Mouse (Mus musculus): ENCODE measurements around the gene Pdrg1. TPM values are rescaled to one million over a fixed set of nuclear protein-coding genes. Genes with fewer than 3 reads are reported as not detected.

Gene Pdrg1
- total RNA-seq, 1 experiment from 2014 or later: 527 TPM

DNA sequence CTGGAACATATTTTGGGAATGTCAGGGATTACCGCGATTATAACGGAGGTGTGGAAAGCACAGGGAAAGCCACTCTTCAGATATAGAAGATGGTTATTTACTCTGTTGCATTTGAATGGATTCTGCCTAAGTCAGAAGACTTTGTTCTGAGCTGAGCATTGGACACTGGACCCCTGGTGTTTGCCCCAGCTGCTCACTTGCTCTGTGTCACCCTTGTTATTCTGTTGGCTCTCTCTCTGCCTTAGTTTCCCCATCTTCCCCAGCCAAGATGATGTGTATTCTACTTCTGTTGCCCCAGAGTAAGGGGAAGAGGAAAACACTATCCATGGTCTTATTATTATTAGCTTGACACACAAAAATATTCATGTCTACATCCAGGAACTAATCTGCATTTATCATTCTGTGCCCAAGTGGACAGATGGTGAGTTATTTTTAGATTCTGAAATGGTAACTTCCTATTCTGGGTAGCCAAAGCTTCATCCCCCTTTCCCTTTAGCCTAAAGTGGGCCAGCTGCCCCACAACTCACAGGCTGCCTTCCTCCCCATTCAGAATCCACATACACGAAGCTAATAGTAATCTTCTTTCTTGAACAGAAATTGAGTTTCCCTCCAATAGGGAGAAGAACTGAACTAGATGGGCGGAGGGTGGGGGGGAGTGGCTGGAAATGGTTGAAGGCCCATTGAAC, 18.5 kb upstream of the Pdrg1 start:
- ATAC-seq (replicated peaks in 1 of 2; ENCODE audit: insufficient read depth in 1 of 2, low FRiP score in 2 of 2, low TSS enrichment in 1 of 2, low read depth in 1 of 2, poor library complexity in 2 of 2, severe bottlenecking in 2 of 2): no peak

DNA sequence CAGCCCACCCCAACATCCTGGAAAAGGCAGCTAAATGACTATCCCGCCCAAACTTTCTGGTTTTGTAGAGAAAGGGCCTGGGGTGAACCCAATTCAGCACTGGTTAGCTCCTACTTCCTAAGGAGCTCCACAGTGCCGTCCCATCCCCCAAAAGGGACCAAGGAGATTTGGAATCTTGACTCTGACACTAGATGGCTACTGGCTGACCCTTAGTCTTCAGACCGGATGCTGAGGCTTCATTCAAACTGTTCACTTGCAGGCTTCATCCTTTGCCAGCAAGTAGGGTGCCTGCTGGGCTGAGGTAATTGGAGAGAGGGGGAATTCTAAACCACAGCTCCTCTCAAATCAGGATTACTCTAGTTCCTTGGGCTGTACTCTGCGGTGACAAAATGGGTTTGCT, 17.7 kb upstream of the Pdrg1 start:
- ATAC-seq (replicated peaks in 1 of 2; ENCODE audit: insufficient read depth in 1 of 2, low FRiP score in 2 of 2, low TSS enrichment in 1 of 2, low read depth in 1 of 2, poor library complexity in 2 of 2, severe bottlenecking in 2 of 2): no peak

DNA sequence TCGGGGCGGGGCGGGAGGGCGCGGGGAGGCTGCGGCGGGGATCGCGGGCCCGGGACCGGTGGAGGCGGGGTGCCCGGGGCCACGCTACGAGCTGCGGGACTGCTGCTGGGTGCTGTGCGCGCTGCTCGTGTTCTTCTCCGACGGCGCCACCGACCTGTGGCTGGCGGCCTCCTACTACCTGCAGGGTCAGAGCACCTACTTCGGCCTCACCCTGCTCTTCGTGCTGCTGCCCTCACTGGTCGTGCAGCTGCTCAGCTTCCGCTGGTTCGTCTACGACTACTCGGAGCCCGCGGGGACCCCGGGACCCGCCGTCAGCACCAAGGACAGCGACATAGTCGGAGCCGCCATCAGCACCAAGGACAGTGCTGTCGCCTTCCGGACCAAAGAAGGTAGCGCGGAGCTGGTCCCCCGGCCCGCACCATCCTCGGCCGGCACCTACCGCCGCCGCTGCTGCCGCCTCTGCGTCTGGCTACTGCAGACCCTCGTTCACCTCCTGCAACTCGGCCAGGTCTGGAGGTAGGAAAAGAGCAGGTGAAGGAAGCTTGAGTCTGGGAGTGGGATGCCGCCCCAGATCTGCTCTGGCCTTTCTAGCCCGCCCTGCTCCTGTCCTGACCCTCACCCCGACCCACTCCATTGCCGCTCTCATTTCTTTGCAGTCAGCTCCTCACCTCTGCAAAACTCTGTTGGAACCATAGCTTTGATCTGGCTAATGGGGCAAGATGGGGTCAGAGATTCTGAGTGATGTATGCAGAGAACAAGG, 17.0 kb upstream of the Pdrg1 start:
- ATAC-seq (replicated peaks in 1 of 2; ENCODE audit: insufficient read depth in 1 of 2, low FRiP score in 2 of 2, low TSS enrichment in 1 of 2, low read depth in 1 of 2, poor library complexity in 2 of 2, severe bottlenecking in 2 of 2): peak; percentile 86 to 95

DNA sequence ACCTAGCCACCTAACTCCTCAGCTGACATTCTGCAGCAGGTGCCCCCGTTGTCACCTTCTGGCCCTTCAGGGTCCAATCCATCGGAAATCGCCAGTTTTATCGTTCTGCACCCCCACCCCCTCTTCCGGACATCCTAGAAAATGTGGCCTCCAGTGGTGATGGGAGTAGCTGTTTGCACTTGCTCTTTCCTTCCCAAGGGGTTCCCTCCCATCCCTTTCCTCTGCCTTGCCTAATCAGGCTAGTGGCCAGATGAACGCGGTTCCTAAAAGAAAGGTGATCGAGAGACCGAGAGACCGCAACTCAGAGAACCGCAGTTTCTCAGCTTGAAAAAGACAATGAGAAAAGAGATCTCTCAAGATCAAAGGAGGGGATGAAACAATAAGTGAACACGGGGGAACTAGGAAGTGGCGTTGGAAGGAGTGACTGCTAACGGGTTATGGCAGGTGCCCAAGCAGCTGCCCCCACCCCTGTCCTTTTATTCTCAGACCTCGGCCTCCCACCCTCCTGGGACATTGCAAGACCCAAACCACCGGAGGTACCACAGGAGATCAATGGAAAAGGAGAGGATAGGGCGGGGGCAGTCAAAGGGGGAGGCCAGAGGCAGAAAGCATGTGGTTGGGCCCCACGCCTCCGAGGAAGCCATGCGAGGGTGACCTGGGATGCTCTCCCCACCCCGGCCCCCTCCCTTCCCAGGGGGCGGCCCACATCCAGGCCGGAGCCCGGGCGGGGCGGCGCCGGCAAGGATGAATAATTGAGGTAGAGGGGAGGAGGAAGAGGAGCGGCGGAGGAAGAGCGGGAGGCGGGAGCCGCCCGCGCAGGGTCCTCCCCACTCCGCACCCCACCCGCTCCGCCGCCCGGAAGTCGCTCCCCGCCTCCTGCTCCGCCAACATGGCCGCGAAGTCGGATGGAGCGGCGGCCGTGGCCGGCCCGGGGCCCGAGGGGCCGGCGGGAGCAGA, 16.2 kb upstream of the Pdrg1 start, which contains the start of gene Xkr7:
Gene Xkr7 (plus strand): TSS at position 727 of the 957 bp plus-strand sequence.
- ATAC-seq (replicated peaks in 1 of 2; ENCODE audit: insufficient read depth in 1 of 2, low FRiP score in 2 of 2, low TSS enrichment in 1 of 2, low read depth in 1 of 2, poor library complexity in 2 of 2, severe bottlenecking in 2 of 2): no peak

DNA sequence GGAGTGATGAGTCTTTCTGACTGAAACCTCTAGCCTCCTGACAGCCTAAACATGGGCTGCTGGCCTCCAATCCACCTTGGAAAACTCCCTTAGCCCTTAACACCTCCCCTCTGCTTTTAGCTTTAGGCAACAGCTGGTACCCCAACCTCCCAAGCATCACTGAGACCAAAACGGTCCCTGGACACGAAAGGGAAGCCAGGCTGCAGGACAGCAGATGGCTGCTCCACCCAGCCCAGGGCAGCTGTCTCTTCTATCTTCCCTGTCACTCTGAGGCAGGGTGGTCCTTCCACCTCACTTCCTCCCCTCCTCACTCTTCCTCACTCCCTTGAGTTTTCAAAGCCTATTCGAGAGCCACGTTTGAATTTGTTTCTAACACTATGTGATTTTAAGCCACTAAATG, 15.2 kb upstream of the Pdrg1 start:
- ATAC-seq (replicated peaks in 1 of 2; ENCODE audit: insufficient read depth in 1 of 2, low FRiP score in 2 of 2, low TSS enrichment in 1 of 2, low read depth in 1 of 2, poor library complexity in 2 of 2, severe bottlenecking in 2 of 2): no peak

DNA sequence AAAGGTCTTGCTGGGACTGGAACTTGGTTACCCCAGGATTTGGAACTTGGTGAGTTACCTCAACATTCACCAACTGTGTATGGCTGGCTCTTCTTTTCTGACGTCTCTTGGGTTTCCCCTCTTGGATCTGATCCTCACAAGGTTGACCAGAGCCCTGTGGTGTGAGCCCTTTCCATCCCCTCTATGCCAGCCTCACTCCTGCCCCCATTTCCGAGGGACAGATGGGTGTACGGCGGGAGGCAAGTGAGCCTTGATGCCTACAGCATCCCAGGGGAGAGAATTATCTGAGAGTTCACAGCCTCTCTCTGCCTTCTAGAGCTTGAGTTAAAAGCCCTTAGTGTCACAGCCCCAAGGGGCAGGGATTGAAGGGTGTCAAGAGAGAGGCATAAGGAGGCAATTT, 12.3 kb upstream of the Pdrg1 start:
- no peak for ATAC-seq (replicated peaks in 1 of 2; ENCODE audit: insufficient read depth in 1 of 2, low FRiP score in 2 of 2, low TSS enrichment in 1 of 2, low read depth in 1 of 2, poor library complexity in 2 of 2, severe bottlenecking in 2 of 2)

DNA sequence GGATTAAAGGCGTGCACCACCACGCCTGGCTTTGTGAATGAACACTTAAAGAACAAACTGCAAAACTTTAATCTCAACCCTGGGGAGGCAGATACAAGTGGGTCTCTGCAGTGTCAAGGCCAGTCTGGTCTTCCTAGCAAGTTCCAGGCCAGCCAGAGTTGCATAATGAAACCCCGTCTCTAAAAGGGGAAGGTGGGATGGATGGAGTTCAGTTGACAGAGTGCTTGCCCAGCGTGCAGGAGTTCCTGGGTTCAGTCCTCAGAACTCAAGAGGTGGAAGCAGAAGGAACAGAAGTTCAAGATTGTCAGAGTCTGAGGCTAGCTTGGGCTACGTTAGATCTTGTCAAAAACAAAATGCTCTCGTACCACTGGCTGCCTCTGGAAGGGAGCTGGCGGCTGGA, 10.8 kb upstream of the Pdrg1 start:
- ATAC-seq (replicated peaks in 1 of 2; ENCODE audit: insufficient read depth in 1 of 2, low FRiP score in 2 of 2, low TSS enrichment in 1 of 2, low read depth in 1 of 2, poor library complexity in 2 of 2, severe bottlenecking in 2 of 2): no peak

DNA sequence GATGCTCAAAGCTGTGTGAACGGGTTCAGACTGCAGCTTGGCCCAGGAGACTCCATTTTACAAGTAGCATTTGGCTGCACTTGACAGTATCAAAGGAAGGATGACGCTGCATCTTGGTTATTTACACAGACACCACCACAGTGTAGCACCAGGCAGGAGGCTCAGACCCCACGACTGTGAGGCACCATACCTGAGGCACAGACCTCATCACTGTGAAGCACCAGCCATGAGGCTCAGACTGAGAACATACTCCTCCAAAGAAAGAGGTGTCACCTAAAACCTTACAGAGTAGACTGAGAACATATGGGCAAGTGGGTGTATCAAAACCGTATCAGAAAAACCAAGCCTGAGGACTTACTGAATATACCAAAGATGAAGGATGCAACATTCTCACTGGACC, 7.6 kb upstream of the Pdrg1 start:
- ATAC-seq (replicated peaks in 1 of 2; ENCODE audit: insufficient read depth in 1 of 2, low FRiP score in 2 of 2, low TSS enrichment in 1 of 2, low read depth in 1 of 2, poor library complexity in 2 of 2, severe bottlenecking in 2 of 2): no peak

DNA sequence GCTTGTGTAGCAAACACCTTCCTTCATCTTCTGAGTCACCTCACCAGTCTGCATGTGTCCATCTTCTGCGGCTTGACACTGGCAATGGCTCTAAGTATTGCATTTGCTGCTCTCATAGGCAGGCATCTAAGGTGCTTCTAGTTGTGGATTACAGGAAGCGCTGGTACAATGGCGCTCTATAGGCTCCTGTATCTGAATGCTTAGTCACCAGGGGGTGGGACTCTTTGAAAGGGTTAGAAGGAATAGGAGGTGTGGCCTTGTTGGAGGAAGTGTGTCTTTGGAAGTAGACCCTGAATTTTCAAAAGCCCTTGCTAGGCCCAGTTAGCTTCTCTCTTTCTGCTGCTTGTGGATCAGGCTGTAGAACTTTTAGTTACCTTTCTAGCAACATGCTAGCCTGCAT, 5.9 kb upstream of the Pdrg1 start:
- ATAC-seq (replicated peaks in 1 of 2; ENCODE audit: insufficient read depth in 1 of 2, low FRiP score in 2 of 2, low TSS enrichment in 1 of 2, low read depth in 1 of 2, poor library complexity in 2 of 2, severe bottlenecking in 2 of 2): peak; percentile 20 to 51; a peak in 2 of 4 replicates

DNA sequence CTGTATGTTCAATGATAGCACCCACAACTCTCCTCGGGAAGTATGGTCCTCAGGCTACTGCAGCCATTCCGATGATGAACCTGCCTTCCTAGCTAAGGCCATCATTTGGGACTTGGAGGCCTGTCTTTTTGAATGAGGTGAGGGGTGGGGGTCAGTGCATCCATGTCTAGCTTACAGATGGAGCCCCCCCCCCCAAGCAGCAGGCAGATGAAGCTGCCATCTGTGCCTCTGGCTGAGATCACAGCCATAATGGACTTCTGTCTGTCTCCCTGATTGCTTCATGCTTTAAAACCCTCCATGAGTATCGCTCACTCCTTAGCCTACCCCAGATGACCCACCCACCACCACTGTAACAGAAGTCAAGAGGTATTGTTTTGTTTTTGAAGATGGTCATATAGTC, 4.1 kb upstream of the Pdrg1 start:
- ATAC-seq (replicated peaks in 1 of 2; ENCODE audit: insufficient read depth in 1 of 2, low FRiP score in 2 of 2, low TSS enrichment in 1 of 2, low read depth in 1 of 2, poor library complexity in 2 of 2, severe bottlenecking in 2 of 2): no peak

DNA sequence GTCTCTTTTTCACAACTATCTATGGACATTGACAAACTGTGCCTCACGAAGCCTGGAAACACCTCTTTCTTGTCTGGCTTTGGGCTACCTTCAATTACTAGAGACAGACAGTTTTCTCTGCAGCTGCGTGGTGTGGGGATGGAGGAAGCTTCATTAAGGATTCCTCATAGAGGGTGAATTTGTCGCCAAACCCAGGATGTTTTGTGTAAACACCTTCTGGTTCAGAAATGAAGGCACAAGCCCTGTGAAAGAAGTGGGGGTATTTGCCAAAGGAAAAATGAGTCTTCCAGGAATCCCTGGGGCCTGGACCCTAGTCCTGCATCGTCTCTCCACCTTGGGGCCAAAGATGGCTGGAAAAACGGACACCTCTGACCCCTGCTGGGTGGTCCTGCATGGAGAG, 1.6 kb upstream of the Pdrg1 start:
- ATAC-seq (replicated peaks in 1 of 2; ENCODE audit: insufficient read depth in 1 of 2, low FRiP score in 2 of 2, low TSS enrichment in 1 of 2, low read depth in 1 of 2, poor library complexity in 2 of 2, severe bottlenecking in 2 of 2): no peak

DNA sequence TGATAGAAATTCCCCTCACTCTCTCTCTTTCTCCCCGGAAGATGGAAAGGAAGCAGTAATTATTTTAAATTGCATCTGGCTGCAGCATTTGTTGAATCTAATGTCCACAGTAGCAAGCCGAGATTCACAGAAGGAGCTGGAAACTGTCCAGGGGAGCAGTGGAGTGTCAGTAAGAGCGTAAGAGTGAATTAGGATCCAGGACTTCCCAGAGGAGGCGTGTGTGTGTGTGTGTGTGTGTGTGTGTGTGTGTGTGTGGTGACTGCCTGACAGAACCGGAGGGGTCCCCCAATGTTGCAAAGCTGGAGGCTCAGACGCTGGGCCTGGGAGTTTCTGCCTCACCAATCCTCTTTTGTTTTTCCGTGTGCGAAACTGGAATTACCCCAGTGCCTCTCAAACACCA, 577 bp upstream of the Pdrg1 start:
- ATAC-seq (replicated peaks in 1 of 2; ENCODE audit: insufficient read depth in 1 of 2, low FRiP score in 2 of 2, low TSS enrichment in 1 of 2, low read depth in 1 of 2, poor library complexity in 2 of 2, severe bottlenecking in 2 of 2): no peak

DNA sequence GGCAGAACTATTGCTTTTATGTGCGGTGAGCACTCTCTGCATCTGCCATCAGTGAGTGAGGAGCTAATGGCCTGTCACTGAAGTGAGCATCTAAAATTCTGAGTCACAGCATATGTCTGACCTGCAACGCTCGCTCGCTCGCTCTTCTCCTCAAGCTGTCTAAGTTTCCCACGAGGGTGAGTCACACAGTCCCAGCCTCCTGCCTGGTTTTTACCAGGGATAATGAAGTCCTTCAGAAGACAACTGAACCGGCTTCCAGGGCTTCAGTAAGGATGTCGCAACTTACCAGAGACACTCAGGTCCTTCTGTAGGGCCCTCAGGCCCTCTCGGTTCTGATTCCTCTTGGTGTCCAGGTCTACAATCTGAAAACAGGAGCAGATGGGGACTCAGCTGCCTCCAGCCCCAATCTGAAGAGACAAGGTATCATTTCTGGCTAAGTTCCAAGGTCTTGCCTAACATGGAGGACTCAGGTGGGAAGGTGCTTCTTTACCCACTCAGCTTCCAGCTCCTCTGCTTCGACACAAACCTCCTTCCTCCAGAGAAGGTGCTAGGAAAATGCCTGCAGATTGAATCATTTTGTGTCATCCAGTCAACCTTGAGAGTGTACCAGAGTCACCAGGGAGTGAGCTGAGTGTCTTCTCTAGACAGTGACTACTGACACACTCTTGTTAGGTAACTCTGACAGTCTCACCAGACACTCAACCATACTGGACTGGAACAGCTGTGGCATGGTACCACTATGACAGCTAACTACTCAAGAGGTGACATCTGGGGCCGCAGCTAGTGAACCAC, 1.3 kb downstream of the Pdrg1 start:
- ATAC-seq (replicated peaks in 1 of 2; ENCODE audit: insufficient read depth in 1 of 2, low FRiP score in 2 of 2, low TSS enrichment in 1 of 2, low read depth in 1 of 2, poor library complexity in 2 of 2, severe bottlenecking in 2 of 2): no peak

DNA sequence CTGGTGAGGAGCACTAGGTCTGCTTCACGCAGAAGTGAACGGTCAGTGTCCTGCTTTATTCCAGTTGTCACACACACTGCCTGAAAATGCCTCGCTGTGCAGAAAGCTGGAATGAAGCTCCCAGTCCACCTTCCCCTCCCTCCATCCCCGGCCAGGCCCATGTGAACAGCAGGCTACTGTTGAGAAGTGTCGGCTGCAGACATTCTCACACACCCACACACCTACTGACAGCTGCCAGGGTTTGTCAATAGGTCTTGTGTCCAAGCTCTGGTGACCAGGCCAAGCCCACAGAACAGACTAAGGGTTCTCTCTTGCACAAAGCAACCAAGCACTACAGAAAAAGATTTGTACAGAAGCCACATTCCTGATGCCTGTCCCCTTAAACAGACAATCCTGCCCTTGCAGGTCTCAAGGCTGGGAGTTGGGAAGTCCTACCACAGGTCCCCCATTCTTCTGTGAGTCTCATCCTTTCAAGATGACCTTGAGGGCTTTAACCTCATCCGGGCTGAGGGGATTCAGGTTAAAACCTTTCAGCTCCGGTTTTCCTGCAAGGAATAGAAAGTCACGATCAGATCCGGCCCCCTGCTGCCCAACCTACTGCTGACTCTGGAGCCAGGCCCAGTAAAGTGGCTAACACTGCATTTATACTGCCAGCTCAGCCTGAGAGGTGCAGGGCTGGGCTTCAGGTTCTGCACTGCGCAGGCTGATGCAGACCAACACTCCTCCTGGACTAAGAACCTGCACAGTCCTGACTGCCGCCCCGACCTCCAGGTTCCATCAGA, 5.8 kb downstream of the Pdrg1 start:
- no peak for ATAC-seq (replicated peaks in 1 of 2; ENCODE audit: insufficient read depth in 1 of 2, low FRiP score in 2 of 2, low TSS enrichment in 1 of 2, low read depth in 1 of 2, poor library complexity in 2 of 2, severe bottlenecking in 2 of 2)

DNA sequence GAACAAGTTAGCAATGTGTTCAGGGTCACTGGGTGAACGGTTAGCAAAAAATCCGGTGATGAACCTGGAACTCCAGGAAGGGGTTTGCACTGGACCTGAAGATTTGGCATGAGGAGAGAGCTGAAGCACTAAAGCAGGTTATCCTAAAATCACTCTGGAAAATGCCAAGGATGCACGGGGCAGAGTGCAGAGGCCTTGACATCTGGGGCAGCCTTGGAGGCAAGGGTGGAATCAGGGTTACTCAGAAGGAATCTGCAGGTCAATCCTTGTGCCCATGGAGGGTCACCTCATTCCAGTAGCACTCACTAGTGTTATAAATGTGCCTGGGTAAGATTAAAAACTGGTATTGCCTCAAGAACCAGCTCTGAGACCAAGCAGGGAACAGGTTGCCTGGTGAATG, 9.2 kb downstream of the Pdrg1 start:
- no peak for ATAC-seq (replicated peaks in 1 of 2; ENCODE audit: insufficient read depth in 1 of 2, low FRiP score in 2 of 2, low TSS enrichment in 1 of 2, low read depth in 1 of 2, poor library complexity in 2 of 2, severe bottlenecking in 2 of 2)

DNA sequence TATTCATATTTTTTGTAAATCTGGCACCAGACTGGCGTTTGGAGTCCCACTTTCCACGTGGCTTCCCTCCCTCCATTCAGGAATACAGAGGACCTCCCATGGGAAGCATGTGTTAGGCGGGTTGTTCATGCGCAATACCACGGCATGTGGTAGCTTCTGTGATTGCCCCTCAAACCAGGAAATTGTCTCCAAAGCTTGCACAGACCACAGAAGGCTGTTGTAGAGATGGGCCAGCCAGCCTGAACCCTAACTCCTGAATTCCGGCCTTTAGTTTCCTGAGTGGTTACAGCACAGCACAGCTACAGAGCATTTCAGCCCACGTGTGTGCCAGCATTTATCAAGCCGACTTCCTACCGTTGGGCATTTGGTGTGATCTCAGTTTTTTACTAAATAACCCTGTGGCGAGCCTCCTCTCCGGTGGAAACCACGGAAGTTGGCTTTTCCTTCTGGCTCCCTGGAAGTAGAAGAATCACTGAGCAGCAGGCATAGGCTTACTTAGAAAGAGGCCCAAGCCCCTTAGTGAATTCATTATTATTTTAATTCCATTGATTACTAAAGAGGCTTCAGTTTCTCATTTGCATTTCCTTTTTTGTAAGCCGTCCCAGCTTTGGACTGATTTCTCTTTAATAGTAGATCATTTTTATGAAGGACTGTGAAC, 11.4 kb downstream of the Pdrg1 start:
- peak; percentile 86 to 88 for ATAC-seq (replicated peaks in 1 of 2; ENCODE audit: insufficient read depth in 1 of 2, low FRiP score in 2 of 2, low TSS enrichment in 1 of 2, low read depth in 1 of 2, poor library complexity in 2 of 2, severe bottlenecking in 2 of 2)
